Mouse (Mus musculus): ENCODE results near the gene Ndufa13.

Ndufa13 gene

GRCm38 (mm10) chr8:69880841-69881240 lies 21.5 kb downstream of the Ndufa13 start:
- no peak for DNase-seq (ENCODE audit: low spot score)

GRCm38 (mm10) chr8:69879678-69880077 lies 22.7 kb downstream of the Ndufa13 start:
- no peak for DNase-seq (ENCODE audit: low spot score)

GRCm38 (mm10) chr8:69877992-69878391 lies 24.4 kb downstream of the Ndufa13 start:
- no peak for DNase-seq (ENCODE audit: low spot score)

GRCm38 (mm10) chr8:69877396-69877795 lies 25.0 kb downstream of the Ndufa13 start:
- DNase-seq (ENCODE audit: low spot score), result no peak

DNA sequence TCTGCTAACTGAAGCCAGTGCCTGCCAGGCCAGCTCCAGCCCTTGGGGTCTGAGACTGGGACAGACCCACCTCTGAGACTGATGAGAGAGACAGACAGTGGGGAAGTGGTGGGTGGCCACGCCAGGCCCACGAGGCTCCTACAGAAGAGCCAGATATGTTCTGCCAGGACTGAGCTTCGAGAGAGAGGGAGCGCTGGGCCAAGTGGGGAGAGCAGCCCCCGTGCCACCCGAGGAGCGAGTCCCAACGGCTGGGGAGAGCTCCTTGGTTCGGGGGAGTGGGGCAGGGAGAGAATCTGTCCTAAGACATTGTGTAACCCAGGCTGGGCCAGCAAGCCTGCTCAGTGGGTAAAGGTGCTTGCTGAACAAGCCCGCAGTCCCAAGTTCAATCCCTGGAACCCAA lies 25.4 kb downstream of the Ndufa13 start:
- DNase-seq (ENCODE audit: low spot score), result no peak

- no peak for DNase-seq (ENCODE audit: low spot score)
Observed at GRCm38 (mm10) chr8:69876097-69876496, 26.3 kb downstream of the Ndufa13 start.

DNA sequence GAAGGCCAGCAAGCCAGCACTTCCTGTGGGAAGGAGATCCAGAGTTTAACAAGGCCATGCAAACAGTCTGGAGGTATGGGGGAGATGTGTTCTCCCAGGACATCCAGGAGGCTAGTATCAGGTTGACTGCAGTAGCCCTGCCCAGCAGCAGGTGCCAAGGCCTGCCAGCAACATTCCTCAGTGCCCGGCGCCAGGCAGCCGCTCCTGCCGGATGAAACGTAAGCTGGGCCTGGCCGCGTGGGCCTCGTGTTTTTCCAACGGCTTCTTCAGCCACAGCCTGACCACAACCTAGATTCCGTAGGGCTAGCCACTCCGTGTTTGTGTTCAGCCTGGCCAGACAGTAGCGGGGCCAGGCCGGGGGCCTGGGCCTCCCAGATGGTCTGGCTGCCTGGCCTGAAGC lies 27.7 kb downstream of the Ndufa13 start:
- DNase-seq (ENCODE audit: low spot score), result no peak

DNA sequence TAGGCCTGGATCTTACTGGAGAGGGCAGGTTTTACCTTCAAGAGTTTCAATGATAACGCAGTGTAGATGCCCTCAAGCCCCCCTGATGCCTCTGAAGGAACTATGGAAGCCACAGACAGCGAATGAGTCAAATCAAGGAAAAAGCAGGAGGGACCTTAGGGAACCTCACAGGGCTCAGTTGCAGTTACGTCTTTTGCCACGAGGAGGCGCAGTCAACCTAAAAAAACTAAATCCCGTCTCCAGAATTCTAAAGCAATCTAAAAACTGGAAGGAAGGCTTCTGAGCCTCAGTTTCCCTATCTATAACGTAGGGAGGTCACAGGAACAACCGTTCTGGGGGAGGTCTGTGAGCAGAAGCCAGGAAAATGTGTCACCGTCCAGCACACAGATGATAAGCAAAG lies 28.2 kb downstream of the Ndufa13 start:
- DNase-seq (ENCODE audit: low spot score), result peak; percentile 78

DNA sequence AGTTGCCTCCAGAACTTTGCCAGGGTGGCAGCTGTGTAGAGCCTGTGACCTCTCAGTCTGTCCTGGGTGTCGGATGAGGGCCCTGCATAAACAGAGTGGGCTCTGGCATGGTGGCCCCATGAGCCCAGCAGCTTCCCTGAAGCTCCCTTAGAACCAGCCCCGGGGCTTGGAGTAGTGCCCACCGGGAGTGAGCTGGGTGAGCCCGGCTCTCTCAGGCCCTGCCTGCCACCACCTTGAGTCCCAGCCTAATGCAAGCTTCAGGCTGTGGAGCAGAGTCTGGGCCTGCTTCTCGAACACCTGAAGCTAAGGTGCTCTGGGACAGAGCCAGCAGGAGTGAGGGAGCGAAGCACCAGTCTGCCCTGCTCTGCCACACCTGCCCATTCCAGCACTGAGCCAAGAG lies 31.5 kb downstream of the Ndufa13 start:
- DNase-seq (ENCODE audit: low spot score), result no peak

DNA sequence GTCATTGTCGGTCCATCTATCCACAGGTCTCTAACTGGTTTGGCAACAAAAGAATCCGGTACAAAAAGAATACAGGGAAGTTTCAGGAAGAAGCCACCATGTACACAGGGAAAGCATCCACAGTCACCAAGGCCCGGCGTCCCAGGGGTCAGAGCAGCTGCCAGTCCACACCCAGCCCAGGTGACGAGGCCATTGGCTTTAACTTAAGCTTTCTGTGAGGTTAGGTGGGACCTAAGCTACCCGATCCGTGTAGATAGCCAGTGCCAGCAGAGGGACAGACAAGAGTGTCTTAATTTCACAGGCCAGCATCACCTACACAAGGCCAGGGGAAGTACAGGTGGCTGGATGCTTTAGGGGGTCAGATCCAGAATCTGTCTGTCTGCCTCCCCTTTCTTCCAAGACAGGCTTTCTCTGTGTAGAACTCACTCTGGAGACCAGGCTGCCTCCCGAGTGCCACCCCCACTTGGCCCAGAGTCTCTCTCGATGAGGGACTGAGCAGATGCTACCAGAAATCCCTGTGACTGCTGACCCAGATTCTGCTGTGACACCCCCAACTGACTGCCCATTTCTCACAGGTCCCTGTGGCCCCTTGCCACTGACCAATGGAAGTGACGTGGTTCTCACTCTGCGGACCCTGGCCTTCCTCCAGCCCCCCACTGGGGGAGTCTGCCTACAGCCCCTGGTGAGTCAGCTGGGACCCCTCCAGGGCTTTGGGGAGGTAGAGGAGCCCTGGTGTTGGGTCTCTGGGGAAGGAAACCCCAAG lies 32.2 kb downstream of the Ndufa13 start:
- DNase-seq (ENCODE audit: low spot score), result no peak

DNA sequence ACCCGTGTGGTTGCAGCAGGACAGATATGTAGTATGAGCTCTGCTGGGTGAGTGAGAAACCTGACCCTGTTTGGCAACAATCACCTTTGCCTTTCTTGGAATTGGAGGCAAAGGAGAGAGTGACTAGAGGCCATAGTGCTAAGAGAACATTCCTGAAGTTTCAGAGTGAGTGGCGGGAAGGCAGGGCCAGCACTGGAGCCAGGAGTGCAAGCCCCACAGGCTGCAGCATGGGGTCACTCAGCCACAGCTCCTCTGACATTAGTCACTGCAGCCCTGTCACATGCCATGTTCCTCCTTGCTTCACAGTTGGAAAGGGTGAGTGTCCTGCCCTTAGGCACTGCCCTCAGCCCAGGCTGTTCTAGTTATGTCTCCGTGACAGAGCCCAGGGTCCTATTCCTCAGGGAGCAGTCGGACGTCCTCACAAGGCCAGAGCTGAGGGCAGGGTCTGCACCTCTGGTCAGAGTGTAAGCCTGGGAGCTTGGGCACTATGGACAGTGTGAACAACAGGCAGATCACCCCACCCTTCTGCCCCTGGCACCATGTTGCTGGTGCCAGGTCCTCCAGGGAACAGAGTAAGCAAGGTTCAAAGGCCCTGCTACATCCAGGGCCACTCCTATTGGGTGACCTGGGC lies 34.5 kb downstream of the Ndufa13 start:
- no peak for DNase-seq (ENCODE audit: low spot score)

GRCm38 (mm10) chr8:69864180-69864579 lies 38.2 kb downstream of the Ndufa13 start:
- DNase-seq (ENCODE audit: low spot score), result no peak

GRCm38 (mm10) chr8:69863387-69864020 lies 38.9 kb downstream of the Ndufa13 start:
- DNase-seq (ENCODE audit: low spot score), result no peak

- no peak for DNase-seq (ENCODE audit: low spot score)
Observed at GRCm38 (mm10) chr8:69861251-69861650, 41.1 kb downstream of the Ndufa13 start.

GRCm38 (mm10) chr8:69860807-69861206 lies 41.6 kb downstream of the Ndufa13 start:
- peak; percentile 21 for DNase-seq (ENCODE audit: low spot score)

DNA sequence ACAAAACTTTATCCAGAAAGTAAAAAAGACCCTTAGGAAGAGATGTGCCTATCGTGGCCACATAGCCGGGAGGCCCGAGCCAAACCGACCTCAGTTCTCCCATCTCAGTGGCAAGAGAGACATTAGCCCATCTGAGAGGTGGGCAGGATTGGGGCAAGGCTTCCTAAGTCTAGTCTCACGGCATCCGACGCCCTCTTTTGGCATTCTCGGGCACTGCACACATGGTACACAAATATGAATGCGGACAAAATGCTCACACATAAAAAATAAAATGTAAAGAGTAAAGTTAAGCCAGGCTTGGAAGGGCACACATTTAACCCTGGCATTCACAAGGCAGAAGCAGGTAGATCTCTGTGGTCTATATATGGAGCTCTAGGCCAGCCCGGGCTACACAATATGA lies 48.5 kb downstream of the Ndufa13 start:
- no peak for DNase-seq (ENCODE audit: low spot score)

DNA sequence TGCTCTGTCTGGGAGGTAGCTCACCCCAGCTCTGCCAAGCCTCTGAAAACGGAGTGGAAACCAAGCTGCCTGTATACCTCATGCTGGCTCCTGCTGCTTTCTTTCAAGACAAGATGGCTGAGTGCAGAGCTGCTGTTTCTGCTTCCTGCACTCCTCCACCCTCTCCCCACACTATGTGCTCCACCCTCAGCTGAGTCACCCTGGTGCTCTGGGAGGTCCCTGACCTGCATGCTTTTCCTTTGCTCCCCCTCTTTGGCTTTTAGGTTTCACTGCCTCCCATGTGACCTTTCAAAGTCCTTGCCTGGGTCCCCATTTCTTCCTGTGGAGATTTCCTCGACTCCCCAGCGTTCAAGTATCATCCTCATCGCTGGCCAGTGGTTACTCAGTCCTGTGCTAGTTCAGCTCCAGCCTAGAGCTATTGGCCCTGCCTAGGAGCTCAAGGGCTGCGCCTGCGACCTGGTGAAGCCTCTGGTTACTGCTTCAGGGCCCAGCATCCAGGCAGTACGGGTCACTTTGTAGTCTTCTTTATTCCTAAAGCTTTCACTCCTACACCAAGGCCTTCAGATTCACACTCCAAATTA lies 51.3 kb downstream of the Ndufa13 start:
- no peak for DNase-seq (ENCODE audit: low spot score)

GRCm38 (mm10) chr8:69849899-69850298 lies 52.5 kb downstream of the Ndufa13 start:
- no peak for DNase-seq (ENCODE audit: low spot score)

- no peak for DNase-seq (ENCODE audit: low spot score)
Observed at GRCm38 (mm10) chr8:69848951-69849350, 53.4 kb downstream of the Ndufa13 start.

- no peak for DNase-seq (ENCODE audit: low spot score)
Observed at GRCm38 (mm10) chr8:69847167-69848065, 54.9 kb downstream of the Ndufa13 start.
